Mouse (Mus musculus): Measurements from ENCODE around the gene Cdk15.

- TF ChIP-seq MYOD1 (IDR thresholded peaks at IDR 0.05; ENCODE audit: control insufficient read depth in 1 of 3, insufficient read length in 2 of 3, low read depth in 2 of 3) (no peak), USF1 (IDR thresholded peaks at IDR 0.05; ENCODE audit: low read depth) (no peak), TCF3 (IDR thresholded peaks at IDR 0.05; ENCODE audit: insufficient read length, low read depth) (no peak)
These were observed 77.8 kb downstream of the Cdk15 start for GRCm38 (mm10) chr1:59334562-59334890.
